Mouse (Mus musculus) adrenal gland (tissue): ENCODE measurements around the gene Brap.
"Not testable (repeated sequence)": the region's sequence is repeated elsewhere in the genome, so short reads cannot be mapped to it uniquely, and the experiment has no call there.

ENCODE experiments used
- intact Hi-C: fragments of 180-260 bp; cut with DNase I; formaldehyde crosslinking; loops from one replicate; pipeline ENCODE4 v1.15.1; 2025

Gene Brap

DNA sequence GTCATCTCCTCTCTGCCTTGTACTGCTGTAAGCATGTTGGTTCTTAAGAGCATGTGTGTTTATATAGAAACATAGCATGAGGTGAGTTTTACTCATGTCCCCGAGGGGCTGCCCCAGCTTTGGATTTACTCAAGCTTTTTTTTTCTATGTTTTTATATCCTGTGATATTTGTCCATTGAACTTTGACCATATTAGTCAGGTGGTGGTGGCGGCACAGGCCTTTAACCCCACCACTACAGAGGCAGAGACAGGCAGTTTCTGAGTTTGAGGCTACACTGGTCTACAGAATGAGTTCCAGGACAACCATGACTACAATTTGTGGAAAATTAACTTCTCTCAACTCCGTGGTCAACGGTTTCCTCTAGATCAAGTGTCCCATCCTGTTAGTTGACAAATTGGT lies 6.7 kb downstream of the Brap start:
- intact Hi-C loops = loop anchor here (10.0 kb wide), 1 partner anchor 118 kb away; no protein-coding TSS in a partner anchor

DNA sequence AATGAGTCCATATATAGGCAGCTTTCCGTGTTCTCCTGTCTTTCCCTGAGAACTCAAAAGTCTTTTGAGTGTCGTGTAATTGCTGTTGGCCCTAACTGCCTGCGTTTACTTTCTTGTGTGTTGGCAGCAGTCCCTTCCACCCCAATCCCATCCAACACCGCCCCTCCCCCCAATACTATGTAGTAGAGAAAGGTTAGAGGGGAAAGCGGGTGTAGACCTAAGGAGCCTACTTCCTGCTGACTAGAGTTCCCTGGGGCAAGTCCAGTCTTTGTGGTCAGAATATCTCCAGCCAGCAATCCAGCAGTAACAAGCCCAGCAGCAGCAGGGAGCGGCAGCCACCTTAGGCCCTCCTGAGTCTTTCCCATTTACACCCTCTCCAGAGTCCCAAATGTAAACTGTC lies 8.0 kb downstream of the Brap start:
- intact Hi-C loops = loop anchor here (10.0 kb wide), 1 partner anchor 116 kb away; no protein-coding TSS in a partner anchor

DNA sequence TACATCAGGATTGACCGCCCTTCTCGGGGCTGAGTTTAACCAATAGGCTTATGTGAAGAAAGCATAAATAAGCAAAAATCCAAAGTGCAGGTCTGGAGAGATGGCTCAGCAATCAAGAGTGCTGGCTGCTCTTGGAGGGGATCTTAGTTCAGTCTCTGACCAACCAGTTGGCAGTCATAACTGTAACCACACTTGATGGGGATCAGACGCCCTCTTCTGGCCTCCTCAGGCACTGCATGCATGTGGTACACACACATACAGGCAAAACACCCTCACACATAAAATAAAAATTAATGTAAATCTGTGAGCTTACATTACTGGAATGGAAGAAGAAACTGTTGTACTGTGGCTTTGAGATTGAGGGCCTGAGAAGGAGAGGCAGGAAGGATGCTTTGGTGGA lies 10.0 kb downstream of the Brap start:
- intact Hi-C loops = no loop called here

GRCm38 (mm10) chr5:121682250-121682649 lies 21.9 kb downstream of the Brap start:
- intact Hi-C loops = no loop called here

GRCm38 (mm10) chr5:121685495-121685894 lies 25.1 kb downstream of the Brap start:
- intact Hi-C loops = no loop called here

- intact Hi-C loops = no loop called here
Observed at GRCm38 (mm10) chr5:121686113-121686898, 25.9 kb downstream of the Brap start.

DNA sequence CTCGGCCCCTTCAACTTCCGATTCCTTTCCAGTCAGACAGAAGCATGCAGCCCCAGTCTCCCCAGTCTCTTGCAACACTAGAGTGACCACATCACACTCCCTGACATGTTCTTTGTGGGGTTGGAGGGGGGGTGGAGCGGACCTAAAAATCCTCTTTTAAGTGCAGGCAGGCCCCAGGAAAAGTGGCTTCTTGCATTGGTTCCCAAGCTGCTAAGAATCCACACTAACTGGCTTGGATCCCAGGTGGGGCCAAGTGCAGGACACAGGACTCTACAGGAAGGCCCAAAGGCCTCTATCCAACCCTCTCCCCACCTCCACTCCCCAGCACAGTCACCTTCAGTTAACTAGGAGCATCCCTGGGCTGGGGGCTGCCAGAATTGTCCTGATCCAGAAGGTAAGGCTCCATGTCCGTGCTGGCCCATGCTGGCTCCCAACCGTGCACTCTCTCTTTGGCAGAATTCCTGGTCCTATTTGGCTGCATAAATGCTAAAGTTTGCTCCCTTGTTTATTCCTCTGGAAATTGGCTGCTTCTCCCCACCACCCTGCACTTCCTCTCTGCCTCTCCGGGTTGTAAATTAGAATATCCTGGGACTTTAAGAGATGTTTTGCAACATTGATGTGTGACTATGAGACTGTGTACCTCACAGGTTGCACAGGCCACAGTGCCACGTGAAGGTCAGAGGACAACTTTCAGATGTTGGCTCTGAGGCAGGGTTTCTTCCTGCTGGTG lies 30.3 kb downstream of the Brap start:
- intact Hi-C loops = no loop called here

- intact Hi-C loops = not testable (repeated sequence)
Observed at GRCm38 (mm10) chr5:121691436-121691835, 31.1 kb downstream of the Brap start.

- intact Hi-C loops = no loop called here
Observed at GRCm38 (mm10) chr5:121692897-121693296, 32.5 kb downstream of the Brap start.

DNA sequence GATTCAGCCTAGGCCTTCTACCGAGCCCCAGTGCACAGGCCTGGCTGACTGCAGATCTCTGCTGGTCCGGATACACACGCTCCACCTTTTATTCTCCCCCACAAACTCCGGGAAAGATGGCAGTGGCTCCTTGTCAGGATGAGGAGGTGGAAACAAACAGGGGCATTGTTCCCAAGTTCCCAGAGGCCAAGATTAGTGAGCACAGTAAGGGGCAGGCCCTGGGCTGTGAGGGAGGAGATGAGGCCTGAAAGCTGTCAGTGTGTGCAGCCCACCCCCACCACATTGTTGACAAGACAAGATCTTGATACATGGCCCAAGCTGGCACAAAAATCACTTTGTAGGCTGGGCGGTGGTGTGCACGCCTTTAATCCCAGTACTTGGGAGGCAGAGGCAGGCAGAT lies 36.4 kb downstream of the Brap start:
- intact Hi-C loops = no loop called here

- intact Hi-C loops = no loop called here
Observed at GRCm38 (mm10) chr5:121699891-121700290, 39.5 kb downstream of the Brap start.

- intact Hi-C loops = no loop called here
Observed at GRCm38 (mm10) chr5:121700496-121700895, 40.1 kb downstream of the Brap start.

- intact Hi-C loops = no loop called here
Observed at GRCm38 (mm10) chr5:121701111-121701769, 40.9 kb downstream of the Brap start.

GRCm38 (mm10) chr5:121703341-121703740 lies 43.0 kb downstream of the Brap start:
- intact Hi-C loops = no loop called here

- intact Hi-C loops = no loop called here
Observed at GRCm38 (mm10) chr5:121704512-121705248, 44.3 kb downstream of the Brap start.

- intact Hi-C loops = loop anchor here (5.0 kb wide), 1 partner anchor 137 kb away; the partner anchor contains the start of gene Pheta1
Observed at GRCm38 (mm10) chr5:121710402-121710801, 50.0 kb downstream of the Brap start.

DNA sequence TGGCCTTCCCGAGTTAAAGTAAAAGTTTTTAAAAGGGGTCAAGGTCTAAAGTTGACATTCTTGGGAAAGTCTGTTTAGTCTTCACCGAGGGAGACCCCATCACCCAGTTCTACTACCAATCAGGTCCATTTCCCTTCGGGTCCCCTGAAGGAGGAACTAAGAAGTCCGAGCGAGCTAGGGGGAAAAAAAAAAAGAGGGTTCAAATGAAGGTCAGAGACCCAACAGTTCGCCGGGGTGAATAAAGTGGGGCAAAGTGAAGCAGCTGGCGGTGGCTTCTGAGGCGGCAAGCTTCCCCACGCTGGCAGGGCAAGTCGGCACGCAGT lies 50.4 kb downstream of the Brap start:
- intact Hi-C loops = loop anchor here (5.0 kb wide), 1 partner anchor 136 kb away; the partner anchor contains the start of gene Pheta1

- intact Hi-C loops = loop anchor here (5.0 kb wide), 1 partner anchor 136 kb away; the partner anchor contains the start of gene Pheta1
Observed at GRCm38 (mm10) chr5:121711174-121711927, 51.0 kb downstream of the Brap start, which contains the start of gene Atxn2. Gene Atxn2, plus strand, starts transcription at chr5:121711337.

- intact Hi-C loops = loop anchor here (5.0 kb wide), 1 partner anchor 135 kb away; the partner anchor contains the start of gene Pheta1
Observed at GRCm38 (mm10) chr5:121711928-121712231, 51.5 kb downstream of the Brap start.

DNA sequence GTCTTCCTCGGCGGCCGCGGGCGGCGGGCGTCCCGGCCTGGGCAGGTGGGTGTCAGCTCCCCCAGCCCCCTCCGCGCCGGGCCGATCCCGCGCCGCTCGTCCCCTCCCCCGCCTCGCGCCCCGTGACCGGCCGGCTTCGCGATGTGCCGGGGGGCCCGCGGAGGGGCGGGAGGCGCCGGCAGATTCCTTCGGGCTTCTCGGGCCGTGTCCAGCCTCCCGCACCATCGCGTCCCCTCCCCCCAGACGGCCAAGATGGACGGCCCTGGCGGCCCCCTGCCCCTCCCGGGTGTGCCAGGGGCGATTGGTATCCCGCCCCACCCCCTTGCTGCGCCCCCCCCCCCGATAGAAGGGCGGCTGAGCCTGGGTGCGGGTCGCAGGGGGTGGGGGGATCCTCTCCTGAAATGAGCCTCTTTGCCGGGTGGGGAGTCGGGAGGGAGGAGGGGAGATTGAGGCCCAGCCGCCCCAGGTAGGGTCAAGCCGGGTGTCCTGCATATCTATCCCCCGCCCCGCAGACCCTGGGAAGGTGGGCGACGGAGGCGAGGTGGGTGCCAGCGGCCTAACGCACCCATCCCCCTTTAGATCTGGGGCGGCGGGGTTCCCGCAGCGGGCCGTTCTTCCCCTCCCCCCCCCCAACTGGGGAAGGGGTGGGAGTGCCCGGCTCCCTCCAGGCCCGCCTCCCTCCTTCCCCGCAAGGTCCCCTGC lies 52.0 kb downstream of the Brap start:
- intact Hi-C loops = loop anchor here (5.0 kb wide), 1 partner anchor 135 kb away; the partner anchor contains the start of gene Pheta1
